Mouse (Mus musculus): ENCODE measurements at regions not wholly inside any gene's neighbourhood (a gene's known extent, or its start where the extent isn't known, plus 50 kb on each side); places are given as distances from the start of the nearest gene placed in this dataset.

GRCm38 (mm10) chr12:70719255-70719654 lies 106.1 kb upstream of the Frmd6 start:
- Histone ChIP-seq H3K9me3 (ENCODE audit: control insufficient read depth, low read length) (no peaks in the 10 kb centered on the region), H3K9ac (replicated peaks; ENCODE audit: low read depth, low read length) (no peak overlapping the region), H3K4me2 (ENCODE audit: low read length) (no peak overlapping the region), H3K4me1 (replicated peaks; ENCODE audit: control insufficient read depth, insufficient read depth, low read length) (peaks cover 6% of the 10 kb centered on the region), H3K27ac (ENCODE audit: low read length) (no peak overlapping the region), H3K4me3 (replicated peaks; ENCODE audit: low read length) (no peak overlapping the region), H3K36me3 (ENCODE audit: control insufficient read depth, insufficient read depth) (no peaks in the 10 kb centered on the region), H3K27me3 (replicated peaks; ENCODE audit: control insufficient read depth, insufficient read depth, low read length) (no peaks in the 10 kb centered on the region)
- WGBS, result 55% methylated on average over 4 of the region's 4 CpGs
- ATAC-seq, result 0 out of 2 replicates have a peak, but pooled peaks have one; percentile 15

GRCm38 (mm10) chr12:70720178-70720894 lies 105.0 kb upstream of the Frmd6 start:
- H3K9me3 ChIP-seq (ENCODE audit: control insufficient read depth, low read length), result no peaks in the 10 kb centered on the region
- no peaks in the 10 kb centered on the region for H3K27me3 ChIP-seq (replicated peaks; ENCODE audit: control insufficient read depth, insufficient read depth, low read length)
- no peak overlapping the region for H3K4me2 ChIP-seq (ENCODE audit: low read length)
- 82% methylated on average over 12 of the region's 12 CpGs for WGBS
- peaks cover 6% of the 10 kb centered on the region for H3K4me1 ChIP-seq (replicated peaks; ENCODE audit: control insufficient read depth, insufficient read depth, low read length)
- H3K4me3 ChIP-seq (replicated peaks; ENCODE audit: low read length), result no peak overlapping the region
- no peaks in the 10 kb centered on the region for H3K36me3 ChIP-seq (ENCODE audit: control insufficient read depth, insufficient read depth)
- H3K9ac ChIP-seq (replicated peaks; ENCODE audit: low read depth, low read length), result no peak overlapping the region
- no peak for ATAC-seq
- H3K27ac ChIP-seq (ENCODE audit: low read length), result no peak overlapping the region

DNA sequence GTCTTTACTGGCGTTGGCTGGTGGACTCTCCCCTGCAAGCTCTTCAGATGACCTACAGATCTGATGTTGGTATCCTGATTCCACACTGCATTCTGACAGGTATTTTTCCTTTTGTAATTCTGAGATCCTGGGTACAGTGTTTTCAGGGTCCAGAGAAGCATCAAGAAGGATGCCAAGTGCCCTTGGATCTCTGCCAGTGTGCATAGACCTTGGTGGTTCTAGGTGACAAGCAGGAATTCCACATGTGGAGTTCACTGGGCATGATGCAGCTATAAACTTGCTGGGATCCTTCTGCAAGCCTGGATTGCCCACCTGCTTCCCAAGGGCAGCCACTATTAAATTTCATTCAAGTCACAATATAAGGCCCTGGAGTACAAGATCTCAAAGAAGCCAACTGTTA lies 100.0 kb upstream of the Frmd6 start:
- no peak overlapping the region for H3K9ac ChIP-seq (replicated peaks; ENCODE audit: low read depth, low read length)
- H3K4me3 ChIP-seq (replicated peaks; ENCODE audit: low read length), result no peak overlapping the region
- H3K4me2 ChIP-seq (ENCODE audit: low read length), result no peak overlapping the region
- no peaks in the 10 kb centered on the region for H3K9me3 ChIP-seq (ENCODE audit: control insufficient read depth, low read length)
- H3K27me3 ChIP-seq (replicated peaks; ENCODE audit: control insufficient read depth, insufficient read depth, low read length), result no peaks in the 10 kb centered on the region
- 93% methylated on average over 1 of the region's 1 CpGs for WGBS
- no peak overlapping the region for H3K27ac ChIP-seq (ENCODE audit: low read length)
- no peaks in the 10 kb centered on the region for H3K4me1 ChIP-seq (replicated peaks; ENCODE audit: control insufficient read depth, insufficient read depth, low read length)
- no peaks in the 10 kb centered on the region for H3K36me3 ChIP-seq (ENCODE audit: control insufficient read depth, insufficient read depth)
- no peak for ATAC-seq

GRCm38 (mm10) chr12:70727496-70728259 lies 97.6 kb upstream of the Frmd6 start:
- no peak for ATAC-seq
- WGBS, result 78% methylated on average over 10 of the region's 10 CpGs
- Histone ChIP-seq H3K27ac (ENCODE audit: low read length) (no peak overlapping the region), H3K9ac (replicated peaks; ENCODE audit: low read depth, low read length) (no peak overlapping the region), H3K4me3 (replicated peaks; ENCODE audit: low read length) (no peak overlapping the region), H3K27me3 (replicated peaks; ENCODE audit: control insufficient read depth, insufficient read depth, low read length) (no peaks in the 10 kb centered on the region), H3K36me3 (ENCODE audit: control insufficient read depth, insufficient read depth) (no peaks in the 10 kb centered on the region), H3K4me1 (replicated peaks; ENCODE audit: control insufficient read depth, insufficient read depth, low read length) (no peaks in the 10 kb centered on the region), H3K4me2 (ENCODE audit: low read length) (no peak overlapping the region), H3K9me3 (ENCODE audit: control insufficient read depth, low read length) (no peaks in the 10 kb centered on the region)

- Histone ChIP-seq H3K4me2 (ENCODE audit: low read length) (no peak overlapping the region), H3K9me3 (ENCODE audit: control insufficient read depth, low read length) (no peaks in the 10 kb centered on the region), H3K27ac (ENCODE audit: low read length) (no peak overlapping the region), H3K4me3 (replicated peaks; ENCODE audit: low read length) (no peak overlapping the region), H3K9ac (replicated peaks; ENCODE audit: low read depth, low read length) (no peak overlapping the region), H3K27me3 (replicated peaks; ENCODE audit: control insufficient read depth, insufficient read depth, low read length) (no peaks in the 10 kb centered on the region), H3K4me1 (replicated peaks; ENCODE audit: control insufficient read depth, insufficient read depth, low read length) (no peaks in the 10 kb centered on the region), H3K36me3 (ENCODE audit: control insufficient read depth, insufficient read depth) (no peaks in the 10 kb centered on the region)
- WGBS, result 97% methylated on average over 1 of the region's 1 CpGs
- no peak for ATAC-seq
Observed at GRCm38 (mm10) chr12:70728407-70728806, 96.9 kb upstream of the Frmd6 start.

DNA sequence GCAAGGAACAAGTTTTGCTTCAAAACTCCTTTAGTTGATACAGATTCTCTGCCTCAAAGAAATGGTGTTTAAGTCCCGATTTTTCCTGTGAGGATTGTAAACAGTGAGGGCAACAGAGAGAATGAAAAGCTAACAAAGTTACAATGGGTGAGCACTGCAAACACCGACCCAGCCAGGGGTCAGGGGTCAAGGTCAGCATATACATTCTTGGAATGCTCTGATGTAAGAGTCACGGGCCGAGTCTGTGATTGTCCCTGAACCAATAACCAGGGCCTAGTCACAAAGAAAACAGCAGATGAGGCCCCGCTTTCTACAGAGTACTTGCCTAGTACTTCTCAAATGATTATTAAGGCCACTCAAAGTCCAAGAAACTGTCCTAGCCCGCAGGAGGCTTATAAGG lies 95.4 kb upstream of the Frmd6 start:
- no peaks in the 10 kb centered on the region for H3K9me3 ChIP-seq (ENCODE audit: control insufficient read depth, low read length)

GRCm38 (mm10) chr12:70731498-70731897 lies 93.8 kb upstream of the Frmd6 start:
- Histone ChIP-seq H3K9me3 (ENCODE audit: control insufficient read depth, low read length) (no peaks in the 10 kb centered on the region), H3K4me2 (ENCODE audit: low read length) (no peak overlapping the region), H3K36me3 (ENCODE audit: control insufficient read depth, insufficient read depth) (no peaks in the 10 kb centered on the region), H3K27ac (ENCODE audit: low read length) (no peak overlapping the region), H3K4me1 (replicated peaks; ENCODE audit: control insufficient read depth, insufficient read depth, low read length) (no peaks in the 10 kb centered on the region), H3K27me3 (replicated peaks; ENCODE audit: control insufficient read depth, insufficient read depth, low read length) (no peaks in the 10 kb centered on the region), H3K9ac (replicated peaks; ENCODE audit: low read depth, low read length) (no peak overlapping the region), H3K4me3 (replicated peaks; ENCODE audit: low read length) (no peak overlapping the region)
- 88% methylated on average over 6 of the region's 6 CpGs for WGBS
- no peak for ATAC-seq

More for the DNA sequence above, 95.4 kb upstream of the Frmd6 start:
- no peak overlapping the region for H3K4me2 ChIP-seq (ENCODE audit: low read length)
- H3K36me3 ChIP-seq (ENCODE audit: control insufficient read depth, insufficient read depth), result no peaks in the 10 kb centered on the region
- WGBS, result 68% methylated on average over 6 of the region's 6 CpGs
- H3K4me1 ChIP-seq (replicated peaks; ENCODE audit: control insufficient read depth, insufficient read depth, low read length), result no peaks in the 10 kb centered on the region
- H3K27me3 ChIP-seq (replicated peaks; ENCODE audit: control insufficient read depth, insufficient read depth, low read length), result no peaks in the 10 kb centered on the region
- no peak overlapping the region for H3K4me3 ChIP-seq (replicated peaks; ENCODE audit: low read length)
- H3K9ac ChIP-seq (replicated peaks; ENCODE audit: low read depth, low read length), result no peak overlapping the region
- ATAC-seq, result no peak
- H3K27ac ChIP-seq (ENCODE audit: low read length), result no peak overlapping the region

DNA sequence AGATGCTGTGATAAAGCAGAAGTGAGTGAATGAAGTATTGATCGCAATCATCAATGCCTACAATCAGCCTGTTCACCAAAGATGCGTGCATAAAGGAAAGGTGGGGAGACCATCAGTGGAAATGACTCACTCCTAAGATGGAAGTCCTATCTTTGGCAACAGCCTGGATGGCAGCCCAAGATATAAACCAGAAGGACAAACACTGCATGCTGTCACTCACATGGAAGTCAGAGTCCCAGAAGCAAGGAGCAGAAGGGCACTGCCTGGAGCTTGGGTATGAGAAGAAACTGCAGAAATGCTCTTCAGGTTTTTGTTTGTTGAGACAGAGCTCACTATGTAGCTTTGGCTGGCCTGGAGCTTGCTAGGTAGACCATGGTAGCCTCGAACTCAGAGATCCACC lies 92.7 kb upstream of the Frmd6 start:
- Histone ChIP-seq H3K4me3 (replicated peaks; ENCODE audit: low read length) (no peak overlapping the region), H3K4me1 (replicated peaks; ENCODE audit: control insufficient read depth, insufficient read depth, low read length) (no peaks in the 10 kb centered on the region), H3K4me2 (ENCODE audit: low read length) (no peak overlapping the region), H3K9ac (replicated peaks; ENCODE audit: low read depth, low read length) (no peak overlapping the region), H3K9me3 (ENCODE audit: control insufficient read depth, low read length) (no peaks in the 10 kb centered on the region), H3K27ac (ENCODE audit: low read length) (no peak overlapping the region), H3K36me3 (ENCODE audit: control insufficient read depth, insufficient read depth) (no peaks in the 10 kb centered on the region), H3K27me3 (replicated peaks; ENCODE audit: control insufficient read depth, insufficient read depth, low read length) (no peaks in the 10 kb centered on the region)
- no peak for ATAC-seq
- WGBS, result 95% methylated on average over 3 of the region's 3 CpGs

GRCm38 (mm10) chr12:70738554-70738953 lies 86.8 kb upstream of the Frmd6 start:
- Histone ChIP-seq H3K4me2 (ENCODE audit: low read length) (no peak overlapping the region), H3K9me3 (ENCODE audit: control insufficient read depth, low read length) (no peaks in the 10 kb centered on the region), H3K9ac (replicated peaks; ENCODE audit: low read depth, low read length) (no peak overlapping the region), H3K27ac (ENCODE audit: low read length) (no peak overlapping the region), H3K4me3 (replicated peaks; ENCODE audit: low read length) (no peak overlapping the region), H3K4me1 (replicated peaks; ENCODE audit: control insufficient read depth, insufficient read depth, low read length) (no peaks in the 10 kb centered on the region), H3K27me3 (replicated peaks; ENCODE audit: control insufficient read depth, insufficient read depth, low read length) (no peaks in the 10 kb centered on the region), H3K36me3 (ENCODE audit: control insufficient read depth, insufficient read depth) (no peaks in the 10 kb centered on the region)
- WGBS, result 91% methylated on average over 3 of the region's 3 CpGs
- ATAC-seq, result no peak
